In the genomic region with DNA sequence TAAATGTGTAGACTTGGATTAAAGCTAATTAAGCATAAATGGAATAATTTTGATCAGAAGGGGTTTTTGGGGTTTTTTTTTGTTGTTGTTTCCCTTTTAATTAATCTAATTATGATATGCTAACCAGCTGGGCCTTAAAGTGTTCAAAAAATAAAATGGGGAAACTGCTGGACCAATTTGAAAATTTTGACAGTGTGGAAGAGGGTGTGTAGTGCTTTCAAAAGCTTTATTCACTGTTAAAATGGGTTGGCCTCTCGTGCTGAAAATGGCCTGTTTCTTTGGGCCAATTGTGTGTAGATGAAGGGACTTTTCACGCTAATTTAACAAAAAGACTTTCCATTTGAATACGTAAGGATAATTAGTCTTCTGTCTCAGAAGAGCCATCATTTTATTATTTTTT, we compare ENCODE assay signal across 7 mouse cellular contexts.
DNase-seq lines count a peak whose midpoint lies in the region; ATAC-seq and TF ChIP-seq lines count a peak whose summit lies in the region.

No protein-coding gene starts in this region.

- H3K9ac ChIP-seq in lung, embryonic 14.5 days: peak overlapping the region; percentile 82
- H3K9ac ChIP-seq in limb, embryonic 13.5 days: peak overlapping the region; percentile 76
- peak overlapping the region; percentile 54; the same call in 1 of the 2 replicates for H3K9ac ChIP-seq in stomach, embryonic 14.5 days (replicated peaks; ENCODE audit: low read depth, low read length)

- no peaks in the 10 kb centered on the region for H3K9me3 ChIP-seq in lung, embryonic 14.5 days (ENCODE audit: low read depth, low read length)
- H3K9me3 ChIP-seq in limb, embryonic 13.5 days: no peaks in the 10 kb centered on the region
- H3K9me3 ChIP-seq in stomach, embryonic 14.5 days (ENCODE audit: control insufficient read depth, low read depth, low read length): no peaks in the 10 kb centered on the region

- H3K27me3 ChIP-seq in lung, embryonic 14.5 days (ENCODE audit: insufficient read depth, low read length): no peaks in the 10 kb centered on the region
- no peaks in the 10 kb centered on the region for H3K27me3 ChIP-seq in limb, embryonic 13.5 days
- no peaks in the 10 kb centered on the region for H3K27me3 ChIP-seq in stomach, embryonic 14.5 days (ENCODE audit: control insufficient read depth, insufficient read depth, low read length)

- H3K36me3 ChIP-seq in lung, embryonic 14.5 days (ENCODE audit: insufficient read depth): no peaks in the 10 kb centered on the region
- H3K36me3 ChIP-seq in limb, embryonic 13.5 days: no peaks in the 10 kb centered on the region
- no peaks in the 10 kb centered on the region for H3K36me3 ChIP-seq in stomach, embryonic 14.5 days (ENCODE audit: control insufficient read depth, insufficient read depth, low read length)

- 20% methylated on average over 3 of the region's 3 CpGs for WGBS in lung, embryonic 14.5 days
- WGBS in limb, embryonic 13.5 days: 29% methylated on average over 3 of the region's 3 CpGs
- 19% methylated on average over 3 of the region's 3 CpGs for WGBS in stomach, embryonic 14.5 days

- no peak for ATAC-seq in lung, embryonic 14.5 days (ENCODE audit: insufficient read depth)
- no peak for ATAC-seq in limb, embryonic 13.5 days (ENCODE audit: low FRiP score, low read depth)
- ATAC-seq in stomach, embryonic 14.5 days (ENCODE audit: insufficient number of reproducible peaks, insufficient read depth, low FRiP score, low read depth): no peak

- H3K4me2 ChIP-seq in lung, embryonic 14.5 days: peak overlapping the region; percentile 69
- peak overlapping the region; percentile 72 for H3K4me2 ChIP-seq in limb, embryonic 13.5 days (replicated peaks)
- peak overlapping the region; percentile 70 for H3K4me2 ChIP-seq in stomach, embryonic 14.5 days (replicated peaks; ENCODE audit: low read depth, low read length)

- H3K4me3 ChIP-seq in lung, embryonic 14.5 days (ENCODE audit: low read depth, low read length): peak overlapping the region; percentile 54
- peak overlapping the region; percentile 34 for H3K4me3 ChIP-seq in embryonic fibroblast, embryonic 13.5 days (ENCODE audit: insufficient read depth, low read length)
- peak overlapping the region; percentile 59 for H3K4me3 ChIP-seq in limb, embryonic 13.5 days
- H3K4me3 ChIP-seq in stomach, embryonic 14.5 days (ENCODE audit: low read depth, low read length): peak overlapping the region; percentile 43

- H3K4me1 ChIP-seq in lung, embryonic 14.5 days (ENCODE audit: insufficient read depth): peaks cover 7% of the 10 kb centered on the region; the same call in 1 of the 2 replicates
- H3K4me1 ChIP-seq in embryonic fibroblast, embryonic 13.5 days (ENCODE audit: control insufficient read depth, insufficient read depth, low read length): peaks cover 3% of the 10 kb centered on the region; the same call in 1 of the 2 replicates
- H3K4me1 ChIP-seq in limb, embryonic 13.5 days: peaks cover 47% of the 10 kb centered on the region
- H3K4me1 ChIP-seq in stomach, embryonic 14.5 days (ENCODE audit: control insufficient read depth, insufficient read depth, low read length): peaks cover 26% of the 10 kb centered on the region

- no peak for TF ChIP-seq CTCF in lung, embryonic 14.5 days (IDR thresholded peaks at IDR 0.05; ENCODE audit: low read depth)
- TF ChIP-seq CTCF in embryonic fibroblast, embryonic 13.5 days (IDR thresholded peaks at IDR 0.05; ENCODE audit: borderline replicate concordance, insufficient read depth, low read length): no peak

- no peak for DNase-seq in lung, embryonic 14.5 days
- DNase-seq in lung, postnatal 14 days: no peak
- no peak for DNase-seq in right cerebral cortex, postnatal 25 days
- no peak for DNase-seq in spleen, postnatal 10 days (ENCODE audit: low spot score in 2 of 2)

- no peak for TF ChIP-seq POLR2A in embryonic fibroblast, embryonic 13.5 days (IDR thresholded peaks at IDR 0.05; ENCODE audit: low read depth, low read length)

- H3K27ac ChIP-seq in lung, embryonic 14.5 days (ENCODE audit: low read depth): peak overlapping the region; percentile 93; the same call in 1 of the 2 replicates
- H3K27ac ChIP-seq in embryonic fibroblast, embryonic 13.5 days (ENCODE audit: insufficient read depth, low read length): no peak overlapping the region
- no peak overlapping the region for H3K27ac ChIP-seq in limb, embryonic 13.5 days
- H3K27ac ChIP-seq in stomach, embryonic 14.5 days (ENCODE audit: low read length): 0 out of 2 replicates have a peak overlapping the region, but pooled peaks have one; percentile 89

Comparison
In these comparisons a context has a peak if more than half of its experiments do, and no peak if none do; other contexts are left out.
1. H3K27ac ChIP-seq: peak in lung, embryonic 14.5 days (single experiment) and stomach, embryonic 14.5 days (single experiment); none in embryonic fibroblast, embryonic 13.5 days (single experiment) and limb, embryonic 13.5 days (single experiment).
2. Peak in every context shown above with its lines, with median percentiles within 50 percentile points of each other: H3K4me2 ChIP-seq, H3K4me3 ChIP-seq and H3K9ac ChIP-seq.